Mouse (Mus musculus): ENCODE measurements around the gene Zfp410. TPM values are rescaled to one million over a fixed set of nuclear protein-coding genes. Genes with fewer than 3 reads are reported as not detected.

Gene Zfp410
- polyA plus RNA-seq, 1 experiment from 2014 or later = 32.3 TPM

GRCm38 (mm10) chr12:84364291-84364690 is 47.6 kb downstream of the Zfp410 start:
- H3K4me3 ChIP-seq (ENCODE audit: low read depth, low read length) = no peak overlapping the region
- ATAC-seq (ENCODE audit: low FRiP score, low TSS enrichment) = no peak
- no peaks in the 10 kb centered on the region for H3K9me3 ChIP-seq (ENCODE audit: control insufficient read depth, low read length)
- no peak for TF ChIP-seq EP300 (optimal IDR thresholded peaks at IDR 0.05)
- TF ChIP-seq CTCF (IDR thresholded peaks at IDR 0.05; ENCODE audit: low read depth) = no peak
- H3K4me2 ChIP-seq (replicated peaks; ENCODE audit: low read depth) = no peak overlapping the region
- DNase-seq (ENCODE audit: low spot score) = no peak
- H3K9ac ChIP-seq (ENCODE audit: low read length) = no peak overlapping the region
- H3K27me3 ChIP-seq (ENCODE audit: control insufficient read depth, insufficient read depth, low read length) = no peaks in the 10 kb centered on the region
- no peak overlapping the region for H3K27ac ChIP-seq (replicated peaks)
- 79% methylated on average over 9 of the region's 9 CpGs for WGBS
- 0 out of 2 replicates have a peak, but pooled peaks cover 2% of the 10 kb centered on the region for H3K36me3 ChIP-seq (ENCODE audit: control insufficient read depth, insufficient read depth, low read length)
- H3K4me1 ChIP-seq (replicated peaks; ENCODE audit: control insufficient read depth, insufficient read depth) = no peaks in the 10 kb centered on the region

GRCm38 (mm10) chr12:84365137-84365536 is 48.5 kb downstream of the Zfp410 start:
- TF ChIP-seq CTCF (IDR thresholded peaks at IDR 0.05; ENCODE audit: low read depth) (no peak), EP300 (optimal IDR thresholded peaks at IDR 0.05) (no peak)
- H3K27me3 ChIP-seq (ENCODE audit: control insufficient read depth, insufficient read depth, low read length) = no peaks in the 10 kb centered on the region
- no peak overlapping the region for H3K4me2 ChIP-seq (replicated peaks; ENCODE audit: low read depth)
- no peak for ATAC-seq (ENCODE audit: low FRiP score, low TSS enrichment)
- no peak overlapping the region for H3K4me3 ChIP-seq (ENCODE audit: low read depth, low read length)
- DNase-seq (ENCODE audit: low spot score) = no peak
- no peak overlapping the region for H3K9ac ChIP-seq (ENCODE audit: low read length)
- no peak overlapping the region for H3K27ac ChIP-seq (replicated peaks)
- 93% methylated on average over 6 of the region's 6 CpGs for WGBS
- H3K36me3 ChIP-seq (ENCODE audit: control insufficient read depth, insufficient read depth, low read length) = peaks cover 4% of the 10 kb centered on the region; the same call in 1 of the 2 replicates
- no peaks in the 10 kb centered on the region for H3K9me3 ChIP-seq (ENCODE audit: control insufficient read depth, low read length)
- H3K4me1 ChIP-seq (replicated peaks; ENCODE audit: control insufficient read depth, insufficient read depth) = no peaks in the 10 kb centered on the region

- Histone ChIP-seq H3K4me3 (ENCODE audit: low read depth, low read length) (no peak overlapping the region), H3K27me3 (ENCODE audit: control insufficient read depth, insufficient read depth, low read length) (no peaks in the 10 kb centered on the region), H3K4me1 (replicated peaks; ENCODE audit: control insufficient read depth, insufficient read depth) (no peaks in the 10 kb centered on the region), H3K9me3 (ENCODE audit: control insufficient read depth, low read length) (no peaks in the 10 kb centered on the region), H3K9ac (ENCODE audit: low read length) (no peak overlapping the region), H3K4me2 (replicated peaks; ENCODE audit: low read depth) (no peak overlapping the region), H3K36me3 (ENCODE audit: control insufficient read depth, insufficient read depth, low read length) (peaks cover 13% of the 10 kb centered on the region; the same call in 1 of the 2 replicates), H3K27ac (replicated peaks) (no peak overlapping the region)
- DNase-seq (ENCODE audit: low spot score) = no peak
- ATAC-seq (ENCODE audit: low FRiP score, low TSS enrichment) = no peak
- TF ChIP-seq CTCF (IDR thresholded peaks at IDR 0.05; ENCODE audit: low read depth) = no peak
- TF ChIP-seq EP300 (optimal IDR thresholded peaks at IDR 0.05) = no peak
- WGBS = 62% methylated on average over 9 of the region's 9 CpGs
Measured at GRCm38 (mm10) chr12:84366971-84367370, 50.3 kb downstream of the Zfp410 start.

GRCm38 (mm10) chr12:84371647-84372046 is 55.0 kb downstream of the Zfp410 start:
- ATAC-seq (ENCODE audit: low FRiP score, low TSS enrichment) (no peak), DNase-seq (ENCODE audit: low spot score) (no peak)
- Histone ChIP-seq H3K4me1 (replicated peaks; ENCODE audit: control insufficient read depth, insufficient read depth) (no peaks in the 10 kb centered on the region), H3K36me3 (ENCODE audit: control insufficient read depth, insufficient read depth, low read length) (peaks cover 20% of the 10 kb centered on the region), H3K27ac (replicated peaks) (no peak overlapping the region), H3K27me3 (ENCODE audit: control insufficient read depth, insufficient read depth, low read length) (no peaks in the 10 kb centered on the region), H3K9me3 (ENCODE audit: control insufficient read depth, low read length) (no peaks in the 10 kb centered on the region), H3K4me2 (replicated peaks; ENCODE audit: low read depth) (no peak overlapping the region), H3K4me3 (ENCODE audit: low read depth, low read length) (no peak overlapping the region), H3K9ac (ENCODE audit: low read length) (no peak overlapping the region)
- no peak for TF ChIP-seq CTCF (IDR thresholded peaks at IDR 0.05; ENCODE audit: low read depth)
- no peak for TF ChIP-seq EP300 (optimal IDR thresholded peaks at IDR 0.05)
- whole genome bisulfite sequencing = 91% methylated on average over 5 of the region's 5 CpGs

- Histone ChIP-seq H3K9ac (ENCODE audit: low read length) (no peak overlapping the region), H3K4me2 (replicated peaks; ENCODE audit: low read depth) (no peak overlapping the region), H3K9me3 (ENCODE audit: control insufficient read depth, low read length) (no peaks in the 10 kb centered on the region), H3K4me1 (replicated peaks; ENCODE audit: control insufficient read depth, insufficient read depth) (no peaks in the 10 kb centered on the region), H3K27me3 (ENCODE audit: control insufficient read depth, insufficient read depth, low read length) (no peaks in the 10 kb centered on the region), H3K27ac (replicated peaks) (no peak overlapping the region), H3K4me3 (ENCODE audit: low read depth, low read length) (no peak overlapping the region), H3K36me3 (ENCODE audit: control insufficient read depth, insufficient read depth, low read length) (peaks cover 19% of the 10 kb centered on the region)
- DNase-seq (ENCODE audit: low spot score) = no peak
- WGBS = 74% methylated on average over 6 of the region's 6 CpGs
- no peak for ATAC-seq (ENCODE audit: low FRiP score, low TSS enrichment)
- TF ChIP-seq EP300 (optimal IDR thresholded peaks at IDR 0.05) (no peak), CTCF (IDR thresholded peaks at IDR 0.05; ENCODE audit: low read depth) (no peak)
Measured at GRCm38 (mm10) chr12:84373831-84374481, 57.3 kb downstream of the Zfp410 start.

- Histone ChIP-seq H3K27ac (replicated peaks) (no peak overlapping the region), H3K4me2 (replicated peaks; ENCODE audit: low read depth) (no peak overlapping the region), H3K9me3 (ENCODE audit: control insufficient read depth, low read length) (no peaks in the 10 kb centered on the region), H3K4me3 (ENCODE audit: low read depth, low read length) (no peak overlapping the region), H3K4me1 (replicated peaks; ENCODE audit: control insufficient read depth, insufficient read depth) (no peaks in the 10 kb centered on the region; the same call in 1 of the 2 replicates), H3K27me3 (ENCODE audit: control insufficient read depth, insufficient read depth, low read length) (no peaks in the 10 kb centered on the region), H3K36me3 (ENCODE audit: control insufficient read depth, insufficient read depth, low read length) (no peaks in the 10 kb centered on the region), H3K9ac (ENCODE audit: low read length) (no peak overlapping the region)
- ATAC-seq (ENCODE audit: low FRiP score, low TSS enrichment) = no peak
- DNase-seq (ENCODE audit: low spot score) = no peak
- 91% methylated on average over 4 of the region's 4 CpGs for WGBS
- TF ChIP-seq EP300 (optimal IDR thresholded peaks at IDR 0.05) (no peak), CTCF (IDR thresholded peaks at IDR 0.05; ENCODE audit: low read depth) (no peak)
Measured at GRCm38 (mm10) chr12:84382369-84382768, 65.7 kb downstream of the Zfp410 start.
